Mouse (Mus musculus) liver, embryonic 14.5 days (tissue): ENCODE results near the gene Anxa5.

Experiments
- CTCF ChIP-seq: IDR thresholded peaks from 2 replicates; pipeline ENCODE4 v1.5.1; 2016; ENCODE audit warnings: antibody characterized with exemption, low read depth, control low read depth
- EP300 ChIP-seq: IDR thresholded peaks from 2 replicates; pipeline ENCODE4 v1.6.1; 2016; ENCODE audit warnings: antibody characterized with exemption, low read depth

DNA sequence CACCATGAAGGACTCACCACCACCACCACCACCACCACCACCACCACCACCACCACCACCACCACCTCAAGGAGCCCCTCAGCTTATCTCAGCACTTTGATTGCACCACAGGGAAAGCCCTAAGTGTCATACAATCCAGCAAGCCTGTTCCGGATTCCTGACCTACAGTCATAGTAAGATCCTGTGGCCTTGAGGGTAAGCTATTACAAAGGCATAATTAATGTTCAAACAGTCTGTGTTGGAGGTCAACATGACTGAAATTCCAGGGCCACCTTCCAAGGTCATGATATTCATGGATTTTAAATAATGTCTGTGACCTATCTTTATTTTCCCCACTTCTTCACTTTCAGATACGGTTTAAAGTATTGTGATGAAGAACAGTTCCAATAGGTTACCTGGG lies 4.8 kb upstream of the Anxa5 start:
- TF ChIP-seq CTCF (no peak), EP300 (no peak)
